Mouse (Mus musculus) C2C12 (cell line): Measurements from ENCODE around the gene Zfp982. TPM values are rescaled to one million over a fixed set of nuclear protein-coding genes. Genes with fewer than 3 reads are reported as not detected.
"Not testable (repeated sequence)": the region's sequence is repeated elsewhere in the genome, so short reads cannot be mapped to it uniquely, and the experiment has no call there.

ENCODE experiments used
- H3K27me3 ChIP-seq: one replicate; pipeline ENCODE4 v1.6.1; 2011; ENCODE audit not compliant: control insufficient read depth, insufficient read depth, insufficient read length
- H3K36me3 ChIP-seq: one replicate; pipeline ENCODE4 v1.6.1; 2011; ENCODE audit not compliant: control insufficient read depth, insufficient read depth
- H3K4me3 ChIP-seq: one replicate; pipeline ENCODE4 v1.5.1; 2011; ENCODE audit warnings: mild to moderate bottlenecking, control low read depth; ENCODE audit not compliant: poor library complexity, insufficient read depth, severe bottlenecking
- H3K79me2 ChIP-seq: one replicate; pipeline ENCODE4 v1.6.1; 2011; ENCODE audit not compliant: control insufficient read depth, insufficient read depth
- H3K79me3 ChIP-seq: one replicate; pipeline ENCODE4 v1.6.1; 2011; ENCODE audit warnings: low read depth, control low read depth
- H3ac ChIP-seq: one replicate; pipeline ENCODE3; 2011; ENCODE audit warnings: low read depth; ENCODE audit not compliant: control insufficient read depth, insufficient read length
- CEBPB ChIP-seq: IDR thresholded peaks from one replicate; pipeline ENCODE4 v1.6.1; 2011; ENCODE audit warnings: low read depth, mild to moderate bottlenecking, control low read depth, moderate library complexity
- CTCF ChIP-seq: IDR thresholded peaks from one replicate; pipeline ENCODE4 v1.5.1; 2011; ENCODE audit not compliant: control insufficient read depth, insufficient read depth, insufficient read length
- FOSL1 ChIP-seq: IDR thresholded peaks from one replicate; pipeline ENCODE4 v1.8.0; 2011; ENCODE audit warnings: mild to moderate bottlenecking, low read length; ENCODE audit not compliant: poor library complexity, insufficient read depth, severe bottlenecking
- MAX ChIP-seq: IDR thresholded peaks from one replicate; pipeline ENCODE4 v1.6.1; 2011; ENCODE audit warnings: mild to moderate bottlenecking, control low read depth
- MYOD1 ChIP-seq: IDR thresholded peaks from one replicate; pipeline ENCODE4 v1.6.1; 2011; ENCODE audit warnings: low read depth; ENCODE audit not compliant: control insufficient read depth, insufficient read length
- MYOG ChIP-seq: IDR thresholded peaks from one replicate; pipeline ENCODE4 v1.6.1; 2011; ENCODE audit not compliant: control insufficient read depth, insufficient read length; ENCODE audit errors: extremely low read depth
- USF1 ChIP-seq: IDR thresholded peaks from one replicate; pipeline ENCODE4 v1.6.1; 2011; ENCODE audit warnings: low read depth, mild to moderate bottlenecking, control low read depth, moderate library complexity
- polyA plus RNA-seq: library from polyadenylated mRNA; unstranded; fragments of >200 nt; fragmentation: generic; extraction: Trizol; gene quantifications from one replicate; pipeline ENCODE4 v1.2.1, GENCODE M21; 2012; ENCODE audit warnings: missing spikeins

Zfp982 gene
- polyA plus RNA-seq, 1 experiment, result 0.04 TPM

- TF ChIP-seq FOSL1 (no peak), CEBPB (no peak), USF1 (no peak), MYOG (no peak), MYOD1 (no peak), CTCF (no peak), MAX (no peak)
Measured at GRCm38 (mm10) chr4:147541105-147541504, 48.9 kb downstream of the Zfp982 start.

GRCm38 (mm10) chr4:147553071-147553470 is 60.9 kb downstream of the Zfp982 start, which contains the start of gene Zfp985:
Gene Zfp985, plus strand, starts transcription at chr4:147553277.
- not testable (repeated sequence) for H3K79me3 ChIP-seq
- H3K4me3 ChIP-seq, result peak within 1 kb of the TSS; percentile 8

More at GRCm38 (mm10) chr4:147541105-147541504, 48.9 kb downstream of the Zfp982 start:
- Histone ChIP-seq H3K79me3 (no peaks in the 10 kb centered on the region), H3K36me3 (no peaks in the 10 kb centered on the region), H3K79me2 (no peaks in the 10 kb centered on the region), H3ac (no peak overlapping the region), H3K27me3 (no peaks in the 10 kb centered on the region), H3K4me3 (no peak overlapping the region)

DNA sequence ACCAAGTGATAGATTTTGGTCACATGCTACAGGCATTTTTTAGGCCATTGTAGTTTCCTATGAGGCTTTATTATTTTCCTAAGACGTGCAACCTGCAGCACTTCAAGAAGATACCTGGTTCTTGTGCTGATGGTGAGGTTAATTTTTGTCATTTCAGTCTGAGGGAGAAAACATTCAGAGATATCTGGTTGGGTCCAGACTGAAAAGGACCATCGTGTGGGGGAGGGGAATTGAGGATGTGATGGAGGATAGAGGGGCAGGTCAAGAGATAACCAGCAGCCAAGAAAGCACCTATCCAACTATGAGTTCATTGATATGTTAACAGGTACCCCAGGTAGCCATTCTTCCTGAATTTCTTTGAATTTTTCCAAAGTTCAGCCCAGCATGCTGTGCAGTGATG is 62.1 kb downstream of the Zfp982 start:
- H3K4me3 ChIP-seq, H3K79me3 ChIP-seq, H3K36me3 ChIP-seq, H3ac ChIP-seq, H3K79me2 ChIP-seq, H3K27me3 ChIP-seq: not testable (repeated sequence)

More at GRCm38 (mm10) chr4:147553071-147553470, 60.9 kb downstream of the Zfp982 start, which contains the start of gene Zfp985:
- not testable (repeated sequence) for H3K27me3 ChIP-seq, H3K79me2 ChIP-seq, H3ac ChIP-seq, H3K36me3 ChIP-seq

GRCm38 (mm10) chr4:147556921-147557320 is 64.7 kb downstream of the Zfp982 start:
- H3K4me3 ChIP-seq, H3K79me3 ChIP-seq, H3K27me3 ChIP-seq: not testable (repeated sequence)

GRCm38 (mm10) chr4:147558011-147558410 is 65.8 kb downstream of the Zfp982 start:
- H3K79me3 ChIP-seq, H3K27me3 ChIP-seq, H3K4me3 ChIP-seq, H3K36me3 ChIP-seq, H3K79me2 ChIP-seq, H3ac ChIP-seq: not testable (repeated sequence)

More at GRCm38 (mm10) chr4:147556921-147557320, 64.7 kb downstream of the Zfp982 start:
- not testable (repeated sequence) for H3K36me3 ChIP-seq, H3K79me2 ChIP-seq, H3ac ChIP-seq

- not testable (repeated sequence) for H3K27me3 ChIP-seq, H3K4me3 ChIP-seq, H3K79me3 ChIP-seq, H3K36me3 ChIP-seq, H3K79me2 ChIP-seq, H3ac ChIP-seq
Measured at GRCm38 (mm10) chr4:147559096-147559495, 66.9 kb downstream of the Zfp982 start.

Other genes starting within 250 kb of the Zfp982 start
- 0.01 TPM for gene Zfp988, start 186.7 kb upstream of the Zfp982 start, polyA plus RNA-seq
- gene Zfp978, start 131.1 kb upstream of the Zfp982 start, polyA plus RNA-seq, result 0.04 TPM
- not detected for gene Gm16503, start 47.8 kb downstream of the Zfp982 start, polyA plus RNA-seq
- gene Zfp985, start 60.9 kb downstream of the Zfp982 start, polyA plus RNA-seq, result 0.41 TPM
- gene Zfp979, start 150.1 kb downstream of the Zfp982 start, polyA plus RNA-seq, result 0.30 TPM
- not detected for gene Zfp534, start 210.1 kb downstream of the Zfp982 start, polyA plus RNA-seq